Mouse (Mus musculus) left cerebral cortex, adult 2 months (tissue): ENCODE measurements around the gene Smarcc2. TPM values are rescaled to one million over a fixed set of nuclear protein-coding genes. Genes with fewer than 3 reads are reported as not detected.

Experiments used
- DNase-seq, 2 experiments: peaks; one replicate each; pipeline ENCODE4 v3.0.0; 2021 to 2022; ENCODE audit warnings: low spot score in 2 of 2, mixed read lengths in 1 of 2; ENCODE audit errors: extremely low spot score in 1 of 2
- H3K27ac ChIP-seq: fragments of 200-600 bp; 2 replicates; pipeline ENCODE4 v1.8.1; 2022
- H3K4me3 ChIP-seq: fragments of 200-600 bp; 2 replicates; pipeline ENCODE4 v1.8.1; 2022
- CTCF ChIP-seq: fragments of 200-600 bp; IDR thresholded peaks from 2 replicates; pipeline ENCODE4 v1.8.1; 2022; ENCODE audit warnings: antibody characterized with exemption, mild to moderate bottlenecking, moderate library complexity
- intact Hi-C: fragments of 180-260 bp; cut with DNase I; formaldehyde crosslinking; loops from one replicate; pipeline ENCODE4 v1.15.1; 2025
- microRNA-seq, 2 experiments: library from miRNA; unstranded; fragments of <30 nt; microRNA quantifications; one replicate each; pipeline ENCODE4 v1.2.0; 2021
- total RNA-seq, 2 experiments: library from RNA; stranded (reverse); gene quantifications; 2 replicates each; pipeline ENCODE4 v1.2.3; 2021

The Smarcc2 gene
- total RNA-seq, 2 experiments from 2014 or later: 253 to 254 TPM

DNA sequence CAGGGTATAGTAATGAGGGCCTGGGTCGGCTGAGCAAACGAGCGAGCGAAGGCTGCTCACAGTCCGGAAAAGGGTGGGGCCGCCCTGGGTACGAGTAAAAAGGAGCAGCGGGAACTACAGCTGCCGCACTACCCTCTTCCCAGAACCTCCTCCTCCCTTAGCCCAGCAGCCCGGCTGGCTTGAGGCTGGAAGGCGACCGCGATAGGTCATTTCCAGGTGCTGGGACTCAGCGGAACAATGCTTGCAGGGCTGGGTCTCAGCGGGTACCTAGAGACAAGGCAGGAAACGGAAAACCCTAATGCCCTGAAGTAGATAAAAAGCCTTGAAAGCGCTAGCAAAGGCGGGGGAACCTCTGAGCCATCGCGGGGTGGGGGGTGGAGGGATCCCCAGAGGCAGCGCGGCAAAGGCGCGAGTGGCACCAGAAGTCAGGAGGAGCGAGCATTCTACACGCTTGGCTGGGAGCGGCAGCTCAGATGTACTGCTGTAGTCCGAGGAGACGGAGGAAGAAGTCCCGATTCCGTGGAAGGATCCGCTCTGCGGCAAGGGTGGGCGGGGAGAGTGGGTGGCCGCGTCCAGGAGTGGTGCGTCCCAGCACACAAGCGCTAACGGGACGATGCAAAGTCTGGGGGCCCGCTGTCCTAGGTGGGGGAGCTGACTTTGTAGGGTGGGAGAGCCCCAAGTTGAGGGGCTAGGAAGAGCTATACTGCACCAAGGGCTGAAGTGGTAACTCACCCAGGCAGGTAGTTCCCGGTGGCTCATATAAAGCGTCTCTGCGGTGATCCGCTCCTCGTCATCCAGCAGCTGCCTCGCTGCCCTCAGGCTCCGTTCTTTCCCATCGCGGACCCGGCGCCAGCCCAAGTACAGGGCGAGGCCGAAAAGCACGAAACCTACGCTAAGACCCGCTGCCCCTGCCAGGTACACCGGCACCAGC lies 65.9 kb downstream of the Smarcc2 start:
- intact Hi-C loops: loop anchor here (2.0 kb wide), 1 partner anchor 22 kb away; no protein-coding TSS in a partner anchor

DNA sequence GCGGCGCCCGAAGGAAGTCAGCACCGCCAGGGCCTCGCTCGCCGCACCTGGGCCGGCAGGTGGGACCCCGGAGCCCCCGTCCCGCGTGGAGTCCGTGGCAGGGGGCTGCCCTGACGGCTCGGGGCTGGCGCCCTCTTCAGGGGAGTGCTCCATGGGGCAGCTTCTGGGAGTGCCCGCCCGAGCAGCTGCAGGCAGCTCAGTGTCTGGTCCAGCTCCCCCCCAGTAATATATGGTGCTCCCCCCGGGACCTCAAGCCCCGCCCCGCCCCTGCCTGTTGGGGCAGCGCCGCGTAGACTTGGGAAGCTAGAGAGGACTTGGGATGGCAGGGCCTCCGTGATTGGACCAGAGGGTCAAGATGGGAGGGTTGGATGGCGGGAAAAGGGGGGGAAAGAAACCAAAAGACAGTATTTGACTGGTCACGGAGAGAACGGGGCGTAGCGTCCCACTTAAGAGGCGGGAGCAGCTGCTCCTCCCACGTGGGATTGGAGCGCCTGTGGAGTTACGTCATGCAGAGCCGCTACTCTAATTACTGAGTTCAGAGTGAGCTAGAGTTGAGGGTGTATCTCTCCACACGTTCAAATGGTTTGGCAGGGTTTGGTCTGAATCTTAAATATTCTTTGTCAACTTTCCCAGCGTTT lies 66.7 kb downstream of the Smarcc2 start, which contains the start of gene Esyt1:
Gene Esyt1, minus strand, starts transcription at position 201 of the 638 bp plus-strand sequence.
- DNase-seq: peak; percentile 79 to 85
- Histone ChIP-seq H3K27ac (peak within 1 kb of the TSS; percentile 61), H3K4me3 (peak within 1 kb of the TSS; percentile 89)
- intact Hi-C loops: loop anchor here (1.0 to 2.0 kb wide), 2 partner anchors 23 to 65 kb away; no protein-coding TSS in a partner anchor
- peak; percentile 47 for TF ChIP-seq CTCF

More for the DNA sequence above, 65.9 kb downstream of the Smarcc2 start:
- Histone ChIP-seq H3K27ac (peak overlapping the region; percentile 61), H3K4me3 (peak overlapping the region; percentile 89)
- TF ChIP-seq CTCF: no peak
- peak; percentile 39 to 52 for DNase-seq

DNA sequence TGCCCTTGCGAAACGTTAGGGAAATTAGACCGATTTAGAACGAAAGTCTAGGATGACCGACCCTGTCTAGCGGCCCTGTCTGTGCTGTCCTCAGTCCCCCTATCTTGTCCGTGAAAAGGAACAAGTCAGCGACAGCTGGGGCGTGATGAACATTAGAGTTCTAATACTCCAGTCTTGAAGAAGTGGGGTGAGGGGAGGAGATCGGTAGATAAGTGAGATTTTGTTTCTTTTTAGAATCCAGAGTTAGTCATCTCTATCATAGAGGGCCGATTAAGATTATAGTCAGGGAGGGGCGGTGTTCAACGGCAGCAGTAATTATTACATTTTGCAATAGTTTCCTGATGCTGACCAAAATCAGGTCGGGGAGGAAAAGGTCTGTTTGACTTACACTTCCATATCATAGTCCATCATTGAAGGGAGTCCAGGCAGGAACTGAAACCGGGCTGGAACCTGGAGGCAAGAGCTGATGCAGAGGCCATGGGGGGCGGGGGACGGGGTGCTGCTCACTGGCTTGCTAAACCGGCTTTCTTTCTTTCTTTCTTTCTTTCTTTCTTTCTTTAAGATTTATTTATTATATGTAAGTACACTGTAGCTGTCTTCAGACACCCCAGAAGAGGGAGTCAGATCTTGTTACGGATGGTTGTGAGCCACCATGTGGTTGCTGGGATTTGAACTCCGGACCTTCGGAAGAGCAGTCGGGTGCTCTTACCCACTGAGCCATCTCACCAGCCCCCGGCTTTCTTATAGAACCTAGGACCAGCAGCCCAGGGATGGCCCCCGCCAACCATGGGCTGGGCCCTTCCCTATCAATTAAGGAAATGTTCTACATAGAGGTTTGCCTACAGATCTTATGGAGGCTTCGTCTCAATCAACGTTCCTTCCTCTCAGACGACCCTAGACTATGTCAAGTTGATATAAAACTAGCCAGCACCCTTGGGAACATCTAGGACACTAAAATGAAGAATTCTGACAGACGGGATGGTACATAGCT lies 67.6 kb downstream of the Smarcc2 start:
- intact Hi-C loops: loop anchor here (1.0 kb wide), 1 partner anchor 66 kb away; no protein-coding TSS in a partner anchor
- DNase-seq: no peak
- TF ChIP-seq CTCF: no peak
- Histone ChIP-seq H3K4me3 (peak overlapping the region; percentile 89), H3K27ac (no peak overlapping the region)

DNA sequence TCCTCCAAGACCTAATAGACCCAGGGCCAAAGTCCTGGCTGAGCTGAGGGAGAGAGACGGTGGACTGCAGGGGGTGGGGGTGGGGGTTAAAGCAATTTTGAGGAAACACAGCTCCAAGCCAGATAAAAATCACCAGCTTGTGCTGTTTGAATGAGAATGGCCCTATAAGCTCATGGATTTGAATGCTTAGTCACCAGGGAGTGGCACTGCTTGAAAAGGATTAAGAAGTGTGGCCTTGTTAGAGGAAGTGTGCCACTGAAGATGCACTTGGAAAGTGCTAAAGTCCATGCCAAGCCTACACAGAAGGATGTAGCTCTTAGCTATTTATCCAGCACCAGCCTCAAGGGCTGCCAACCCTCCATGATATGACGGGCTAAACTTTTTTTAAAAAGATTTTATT lies 76.2 kb downstream of the Smarcc2 start:
- TF ChIP-seq CTCF: no peak
- Histone ChIP-seq H3K27ac (no peak overlapping the region), H3K4me3 (no peak overlapping the region)
- no peak for DNase-seq
- intact Hi-C loops: no loop called here

DNA sequence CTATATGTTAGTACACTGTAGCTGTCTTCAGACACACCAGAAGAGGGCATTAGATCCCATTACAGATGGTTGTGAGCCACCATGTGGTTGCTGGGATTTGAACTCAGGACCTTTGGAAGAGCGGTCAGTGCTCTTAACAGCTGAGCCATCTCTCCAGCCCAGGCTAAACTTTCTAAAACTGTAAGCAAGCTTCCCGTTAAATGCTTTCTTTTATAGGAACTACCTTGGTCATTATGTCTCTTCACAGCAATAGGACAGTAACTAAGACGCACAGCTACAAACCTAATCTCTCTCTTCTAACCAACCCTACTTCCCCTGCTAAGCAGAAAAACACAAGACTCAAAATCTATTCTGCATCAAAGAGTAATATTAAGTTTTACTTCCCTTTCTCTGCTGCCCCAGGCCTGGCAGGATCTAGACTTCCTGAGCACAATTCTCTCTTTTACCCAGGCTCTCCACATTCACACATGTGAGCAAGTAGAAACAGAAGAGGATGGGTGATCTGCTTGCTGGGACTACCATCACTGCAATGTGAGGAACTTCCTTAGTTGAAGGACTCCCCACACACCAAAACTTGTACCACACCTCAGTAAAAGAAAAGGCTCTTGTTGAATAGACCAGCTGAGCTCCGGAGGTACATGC lies 76.7 kb downstream of the Smarcc2 start:
- Histone ChIP-seq H3K4me3 (peak overlapping the region; percentile 27; the same call in 1 of the 2 replicates), H3K27ac (peak overlapping the region; percentile 21; the same call in 1 of the 2 replicates)
- DNase-seq: no peak
- no peak; the same call in 1 of the 2 replicates for TF ChIP-seq CTCF
- intact Hi-C loops: loop anchor here (2.0 kb wide), 2 partner anchors 17 to 77 kb away; partner anchors contain the start of gene Smarcc2

DNA sequence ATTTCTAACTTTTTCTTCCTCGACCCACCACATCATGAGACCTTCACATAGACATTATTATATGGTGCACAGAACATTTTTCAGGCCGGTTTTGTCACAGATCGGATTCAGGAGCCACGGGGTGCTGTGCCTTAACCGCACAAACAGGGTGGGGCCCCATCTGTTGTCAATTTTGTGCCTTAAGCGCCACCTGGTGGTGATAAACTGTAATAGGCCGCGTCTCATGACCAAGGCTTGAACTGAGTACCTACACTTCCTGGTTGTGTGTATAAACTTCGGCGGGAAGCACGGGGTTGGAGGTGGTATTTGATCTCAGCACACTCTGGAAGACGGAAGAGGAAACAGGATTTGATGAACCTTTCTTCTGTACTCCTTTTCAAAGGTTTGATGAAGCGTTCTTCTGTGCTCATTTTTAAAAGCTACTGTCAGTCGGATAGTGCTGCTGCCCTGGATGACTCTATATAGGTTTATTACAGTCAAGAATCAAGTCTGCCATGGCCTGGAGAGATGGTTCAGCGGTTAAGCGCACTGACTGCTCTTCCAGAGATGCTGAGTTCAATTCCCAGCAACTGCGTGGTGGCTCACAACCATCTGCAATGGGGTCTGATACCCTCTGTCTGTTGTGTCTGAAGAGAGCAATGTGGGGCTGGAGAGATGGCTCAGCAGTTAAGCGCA lies 77.4 kb downstream of the Smarcc2 start:
- peak; percentile 95 for TF ChIP-seq CTCF
- Histone ChIP-seq H3K27ac (peak overlapping the region; percentile 21; the same call in 1 of the 2 replicates), H3K4me3 (peak overlapping the region; percentile 27; the same call in 1 of the 2 replicates)
- intact Hi-C loops: loop anchor here (2.0 kb wide), 2 partner anchors 18 to 78 kb away; partner anchors contain the start of gene Smarcc2
- DNase-seq: peak; percentile 83 to 85

DNA sequence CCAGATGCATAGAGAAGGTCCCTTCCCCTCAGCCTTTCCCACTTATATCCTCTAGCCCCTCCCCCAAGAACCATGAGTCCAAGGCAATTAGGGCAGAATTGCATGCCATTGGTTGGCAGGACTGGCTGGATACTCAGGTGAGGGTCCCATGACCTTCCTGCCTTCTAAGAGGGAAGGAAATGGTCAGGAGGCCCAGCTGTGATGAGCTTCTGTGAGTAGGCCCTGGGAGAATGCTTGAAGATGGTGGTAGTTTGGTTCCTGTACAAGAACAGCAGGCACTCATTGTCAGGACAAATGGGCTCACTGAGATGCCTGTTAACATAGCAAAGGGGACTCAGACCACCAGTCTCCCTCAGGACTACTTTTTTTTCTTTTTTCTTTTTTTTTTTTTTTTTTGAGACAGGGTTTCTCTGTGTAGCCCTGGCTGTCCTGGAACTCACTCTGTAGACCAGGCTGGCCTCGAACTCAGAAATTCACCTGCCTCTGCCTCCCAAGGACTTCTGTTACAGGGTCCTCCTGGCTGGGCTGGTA lies 79.4 kb downstream of the Smarcc2 start:
- intact Hi-C loops: no loop called here
- H3K4me3 ChIP-seq: no peak overlapping the region
- DNase-seq: no peak
- H3K27ac ChIP-seq: no peak overlapping the region
- TF ChIP-seq CTCF: no peak

Small RNA genes lying within 50 kb of the gene (microRNA-seq; reads per million reads assigned to microRNA genes)
- 0 reads per million in 2 experiments for gene Mir6916
- gene Mir8105: 0 to 2.4 reads per million in 2 experiments

Other genes starting within 250 kb of the Smarcc2 start
- 10 to 100 TPM in 1 of 2 experiments, 1 to 10 TPM in 1; 9.5 to 10.4 TPM for gene Spryd4, start 247.4 kb upstream of the Smarcc2 start, total RNA-seq
- not detected for gene Mip, start 233.4 kb upstream of the Smarcc2 start, total RNA-seq
- 1 to 10 TPM; 8.2 to 9.1 TPM for gene Timeless, start 227.2 kb upstream of the Smarcc2 start, total RNA-seq
- not detected for gene Apon, start 205.2 kb upstream of the Smarcc2 start, total RNA-seq
- gene Apof, start 190.6 kb upstream of the Smarcc2 start, total RNA-seq: not detected
- 10 to 100 TPM; 29.2 to 31.5 TPM for gene Stat2, start 188.7 kb upstream of the Smarcc2 start, total RNA-seq
- gene Il23a, start 160.5 kb upstream of the Smarcc2 start, total RNA-seq: not detected
- gene Pan2, start 155.9 kb upstream of the Smarcc2 start, total RNA-seq: 10 to 100 TPM; 15.8 TPM
- 10 to 100 TPM; 66.8 to 67.5 TPM for gene Cnpy2, start 136.8 kb upstream of the Smarcc2 start, total RNA-seq
- gene Cs, start 121.5 kb upstream of the Smarcc2 start, total RNA-seq: 100 to 1,000 TPM; 216 to 218 TPM
- 10 to 100 TPM; 53.0 to 54.6 TPM for gene Coq10a, start 90.3 kb upstream of the Smarcc2 start, total RNA-seq
- gene Ankrd52, start 82.1 kb upstream of the Smarcc2 start, total RNA-seq: 10 to 100 TPM; 60.8 to 63.9 TPM
- not detected for gene Slc39a5, start 58.0 kb upstream of the Smarcc2 start, total RNA-seq
- gene Nabp2, start 47.8 kb upstream of the Smarcc2 start, total RNA-seq: 10 to 100 TPM; 87.0 to 91.1 TPM
- 10 to 100 TPM; 74.0 to 76.6 TPM for gene Rnf41, start 47.6 kb upstream of the Smarcc2 start, total RNA-seq
- gene Myl6, start 34.9 kb downstream of the Smarcc2 start, total RNA-seq: 100 to 1,000 TPM; 555 to 562 TPM
- gene Myl6b, start 39.4 kb downstream of the Smarcc2 start, total RNA-seq: 10 to 100 TPM; 30.7 to 32.9 TPM
- 10 to 100 TPM; 10.2 to 10.4 TPM for gene Esyt1, start 66.6 kb downstream of the Smarcc2 start, total RNA-seq
- 10 to 100 TPM; 12.4 to 15.7 TPM for gene Zc3h10, start 88.5 kb downstream of the Smarcc2 start, total RNA-seq
- gene Rpl41, start 90.1 kb downstream of the Smarcc2 start, total RNA-seq: 1,000 to 10,000 TPM; 1,506 to 1,537 TPM
- gene Pa2g4, start 106.7 kb downstream of the Smarcc2 start, total RNA-seq: 10 to 100 TPM; 51.7 to 58.0 TPM
- 1 to 10 TPM; 5.0 to 5.4 TPM for gene Erbb3, start 130.4 kb downstream of the Smarcc2 start, total RNA-seq
- 100 to 1,000 TPM; 211 to 235 TPM for gene Rps26, start 167.5 kb downstream of the Smarcc2 start, total RNA-seq
- 10 to 100 TPM; 16.2 to 16.8 TPM for gene Ikzf4, start 186.7 kb downstream of the Smarcc2 start, total RNA-seq
- 10 to 100 TPM; 11.3 to 12.3 TPM for gene Suox, start 214.8 kb downstream of the Smarcc2 start, total RNA-seq
- 100 to 1,000 TPM; 123 to 132 TPM for gene Rab5b, start 237.0 kb downstream of the Smarcc2 start, total RNA-seq
- gene Pmel, start 244.9 kb downstream of the Smarcc2 start, total RNA-seq: under 1 TPM; 0.36 to 0.75 TPM
- gene Cdk2, start 245.8 kb downstream of the Smarcc2 start, total RNA-seq: 1 to 10 TPM; 2.2 to 2.6 TPM